Mouse (Mus musculus): ENCODE data around the gene Hsd3b7.

GRCm38 (mm10) chr7:127776878-127777473 is 23.4 kb upstream of the Hsd3b7 start:
- TF ChIP-seq CTCF (conservative IDR thresholded peaks at IDR 0.05; ENCODE audit: low read length) (no peak), POU5F1 (IDR thresholded peaks at IDR 0.05; ENCODE audit: borderline replicate concordance, low read length) (no peak), NANOG (IDR thresholded peaks at IDR 0.05; ENCODE audit: borderline replicate concordance, low read length) (no peak)
